Mouse (Mus musculus) stomach, embryonic 16.5 days (tissue): ENCODE measurements around the gene Tnfaip8l1. TPM values are rescaled to one million over a fixed set of nuclear protein-coding genes. Genes with fewer than 3 reads are reported as not detected.

ENCODE experiments used
- ATAC-seq: fragments of 200-750 bp; cut with Nextera tagmentation; 2 replicates; pipeline ENCODE4 v1.8.0; 2017; ENCODE audit warnings: moderate number of reproducible peaks, moderate TSS enrichment; ENCODE audit not compliant: insufficient read depth, low FRiP score
- H3K27ac ChIP-seq: fragments of 300-500 bp; sonication (generic); 2 replicates; pipeline ENCODE4 v1.5.1; 2014; ENCODE audit warnings: low read length
- H3K27me3 ChIP-seq: fragments of 300-500 bp; sonication (generic); 2 replicates; pipeline ENCODE4 v1.6.1; 2014; ENCODE audit warnings: low read length, control low read depth, mixed read lengths; ENCODE audit not compliant: control insufficient read depth, insufficient read depth
- H3K36me3 ChIP-seq: fragments of 300-500 bp; sonication (generic); 2 replicates; pipeline ENCODE4 v1.6.1; 2014; ENCODE audit warnings: low read length; ENCODE audit not compliant: control insufficient read depth, insufficient read depth
- H3K4me1 ChIP-seq: fragments of 300-500 bp; sonication (generic); 2 replicates; pipeline ENCODE4 v1.6.1; 2014; ENCODE audit warnings: low read length, control low read depth, mixed read lengths; ENCODE audit not compliant: control insufficient read depth, insufficient read depth
- H3K4me2 ChIP-seq: fragments of 300-500 bp; sonication (generic); 2 replicates; pipeline ENCODE4 v1.6.1; 2014; ENCODE audit warnings: low read depth, low read length, mixed read lengths
- H3K4me3 ChIP-seq: fragments of 300-500 bp; sonication (generic); replicated peaks from 2 replicates; pipeline ENCODE4 v1.5.1; 2014; ENCODE audit warnings: mild to moderate bottlenecking, low read length
- H3K9ac ChIP-seq: fragments of 300-500 bp; sonication (generic); 2 replicates; pipeline ENCODE4 v1.6.1; 2014; ENCODE audit warnings: low read length
- H3K9me3 ChIP-seq: fragments of 300-500 bp; sonication (generic); replicated peaks from 2 replicates; pipeline ENCODE4 v1.6.1; 2016; ENCODE audit warnings: low read length, control low read depth; ENCODE audit not compliant: control insufficient read depth
- WGBS: fragments of 180-500 bp; shearing (Covaris S2); extraction: QIAGEN DNeasy Blood & Tissue Kit; methylation state at CpG from one replicate; pipeline ENCODE4 v1.1.7; 2014; 5-methylcytosine and 5-hydroxymethylcytosine counted together
- polyA plus RNA-seq: library from polyadenylated mRNA; unstranded; fragments of >200 nt; fragmentation: Nextera tagmentation; extraction: Ambion mirVana; gene quantifications from 2 replicates; pipeline ENCODE4 v1.2.1, GENCODE M21; 2015

The Tnfaip8l1 gene
- polyA plus RNA-seq, 1 experiment from 2014 or later, result 11.9 TPM

GRCm38 (mm10) chr17:56165671-56166070, 3.4 kb downstream of the Tnfaip8l1 start:
- H3K27ac ChIP-seq, result no peak overlapping the region
- no peak overlapping the region for H3K4me3 ChIP-seq
- peaks cover 22% of the 10 kb centered on the region for H3K4me1 ChIP-seq
- H3K9ac ChIP-seq, result no peak overlapping the region
- H3K27me3 ChIP-seq, result no peaks in the 10 kb centered on the region
- no peaks in the 10 kb centered on the region for H3K9me3 ChIP-seq
- 46% methylated on average over 11 of the region's 11 CpGs for WGBS
- no peaks in the 10 kb centered on the region for H3K36me3 ChIP-seq
- no peak overlapping the region for H3K4me2 ChIP-seq
- no peak for ATAC-seq

- Histone ChIP-seq H3K27me3 (no peaks in the 10 kb centered on the region), H3K4me3 (no peak overlapping the region), H3K9ac (no peak overlapping the region), H3K9me3 (no peaks in the 10 kb centered on the region), H3K27ac (no peak overlapping the region), H3K4me1 (peaks cover 4% of the 10 kb centered on the region; the same call in 1 of the 2 replicates), H3K4me2 (no peak overlapping the region), H3K36me3 (0 out of 2 replicates have a peak, but pooled peaks cover 3% of the 10 kb centered on the region)
- peak; percentile 68; the same call in 1 of the 2 replicates for ATAC-seq
- WGBS, result 64% methylated on average over 6 of the region's 6 CpGs
Measured at GRCm38 (mm10) chr17:56169830-56170229, 7.6 kb downstream of the Tnfaip8l1 start.

GRCm38 (mm10) chr17:56170636-56171035, 8.4 kb downstream of the Tnfaip8l1 start:
- Histone ChIP-seq H3K36me3 (0 out of 2 replicates have a peak, but pooled peaks cover 4% of the 10 kb centered on the region), H3K4me1 (no peaks in the 10 kb centered on the region), H3K4me3 (no peak overlapping the region), H3K9ac (no peak overlapping the region), H3K27ac (peak overlapping the region; percentile 56; the same call in 1 of the 2 replicates), H3K9me3 (no peaks in the 10 kb centered on the region), H3K4me2 (no peak overlapping the region), H3K27me3 (no peaks in the 10 kb centered on the region)
- peak; percentile 7; the same call in 1 of the 2 replicates for ATAC-seq
- WGBS, result 61% methylated on average over 10 of the region's 10 CpGs

GRCm38 (mm10) chr17:56171456-56171855, 9.2 kb downstream of the Tnfaip8l1 start:
- H3K9ac ChIP-seq, result no peak overlapping the region
- no peaks in the 10 kb centered on the region for H3K27me3 ChIP-seq
- no peak overlapping the region for H3K27ac ChIP-seq
- no peak overlapping the region for H3K4me3 ChIP-seq
- ATAC-seq, result no peak
- H3K4me2 ChIP-seq, result no peak overlapping the region
- 73% methylated on average over 9 of the region's 9 CpGs for WGBS
- H3K9me3 ChIP-seq, result no peaks in the 10 kb centered on the region
- H3K4me1 ChIP-seq, result no peaks in the 10 kb centered on the region
- peaks cover 4% of the 10 kb centered on the region; the same call in 1 of the 2 replicates for H3K36me3 ChIP-seq

- peaks cover 8% of the 10 kb centered on the region; the same call in 1 of the 2 replicates for H3K36me3 ChIP-seq
- H3K9me3 ChIP-seq, result no peaks in the 10 kb centered on the region
- no peak for ATAC-seq
Measured at GRCm38 (mm10) chr17:56171881-56172280, 9.6 kb downstream of the Tnfaip8l1 start.

GRCm38 (mm10) chr17:56173401-56174046, 11.2 kb downstream of the Tnfaip8l1 start:
- no peaks in the 10 kb centered on the region for H3K27me3 ChIP-seq
- no peaks in the 10 kb centered on the region for H3K9me3 ChIP-seq
- H3K4me3 ChIP-seq, result no peak overlapping the region
- no peak overlapping the region for H3K9ac ChIP-seq
- H3K27ac ChIP-seq, result no peak overlapping the region
- H3K4me2 ChIP-seq, result no peak overlapping the region
- H3K36me3 ChIP-seq, result peaks cover 18% of the 10 kb centered on the region
- WGBS, result 57% methylated on average over 10 of the region's 10 CpGs
- no peak for ATAC-seq
- H3K4me1 ChIP-seq, result no peaks in the 10 kb centered on the region

More at GRCm38 (mm10) chr17:56171881-56172280, 9.6 kb downstream of the Tnfaip8l1 start:
- 89% methylated on average over 17 of the region's 17 CpGs for WGBS
- no peak overlapping the region for H3K4me2 ChIP-seq
- H3K27me3 ChIP-seq, result no peaks in the 10 kb centered on the region
- no peak overlapping the region for H3K9ac ChIP-seq
- H3K4me3 ChIP-seq, result no peak overlapping the region
- H3K4me1 ChIP-seq, result no peaks in the 10 kb centered on the region
- no peak overlapping the region for H3K27ac ChIP-seq

- peaks cover 18% of the 10 kb centered on the region for H3K36me3 ChIP-seq
- no peak for ATAC-seq
Measured at GRCm38 (mm10) chr17:56175416-56175815, 13.1 kb downstream of the Tnfaip8l1 start.

GRCm38 (mm10) chr17:56182975-56183657, 20.8 kb downstream of the Tnfaip8l1 start:
- WGBS, result 3% methylated on average over 14 of the region's 14 CpGs
- ATAC-seq, result peak; percentile 21; the same call in 1 of the 2 replicates
- H3K27me3 ChIP-seq, result no peaks in the 10 kb centered on the region
- no peaks in the 10 kb centered on the region for H3K9me3 ChIP-seq
- H3K9ac ChIP-seq, result peak overlapping the region; percentile 85
- H3K27ac ChIP-seq, result peak overlapping the region; percentile 72
- H3K36me3 ChIP-seq, result peaks cover 6% of the 10 kb centered on the region; the same call in 1 of the 2 replicates
- peak overlapping the region; percentile 82 for H3K4me3 ChIP-seq
- peaks cover 23% of the 10 kb centered on the region for H3K4me1 ChIP-seq
- peak overlapping the region; percentile 93 for H3K4me2 ChIP-seq

More at GRCm38 (mm10) chr17:56175416-56175815, 13.1 kb downstream of the Tnfaip8l1 start:
- Histone ChIP-seq H3K4me2 (no peak overlapping the region), H3K27me3 (no peaks in the 10 kb centered on the region), H3K4me1 (no peaks in the 10 kb centered on the region), H3K4me3 (no peak overlapping the region), H3K27ac (no peak overlapping the region), H3K9ac (no peak overlapping the region), H3K9me3 (no peaks in the 10 kb centered on the region)
- 92% methylated on average over 3 of the region's 3 CpGs for WGBS

GRCm38 (mm10) chr17:56183658-56184103, 21.4 kb downstream of the Tnfaip8l1 start, which contains the start of gene Mydgf:
TSS of gene Mydgf (minus strand) at chr17:56183920.
- 0 out of 2 replicates have a peak, but pooled peaks cover 7% of the 10 kb centered on the region for H3K36me3 ChIP-seq
- 0% methylated on average over 47 of the region's 47 CpGs for WGBS
- ATAC-seq, result peak; percentile 92

More at GRCm38 (mm10) chr17:56183658-56184103, 21.4 kb downstream of the Tnfaip8l1 start, which contains the start of gene Mydgf:
- H3K9me3 ChIP-seq, result no peaks in the 10 kb centered on the region
- peak within 1 kb of the TSS; percentile 85 for H3K9ac ChIP-seq
- H3K27me3 ChIP-seq, result no peaks in the 10 kb centered on the region
- H3K4me3 ChIP-seq, result peak within 1 kb of the TSS; percentile 82
- H3K27ac ChIP-seq, result peak within 1 kb of the TSS; percentile 77
- H3K4me1 ChIP-seq, result peaks cover 23% of the 10 kb centered on the region
- peak within 1 kb of the TSS; percentile 93 for H3K4me2 ChIP-seq
